ENCODE assay signal across 20 mouse cellular contexts in the genomic region with DNA sequence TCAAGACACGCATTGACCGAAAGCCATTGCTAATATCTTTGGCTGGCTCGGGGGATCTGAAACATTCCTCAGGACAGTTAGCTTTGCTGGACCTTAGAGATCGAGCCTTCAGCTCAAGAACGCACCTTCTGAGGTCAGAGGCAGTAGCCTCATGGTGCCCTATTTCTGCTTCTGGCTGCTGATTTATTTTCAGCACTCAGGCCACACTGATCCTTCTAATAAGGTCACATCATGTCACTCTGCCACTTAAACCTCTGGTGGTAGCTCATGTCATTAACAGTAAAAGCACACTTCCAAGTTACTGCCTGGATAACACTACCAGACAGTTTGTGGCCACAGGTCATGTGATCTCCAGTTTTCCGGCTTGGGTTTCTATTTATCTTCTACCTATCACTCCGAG.
A peak's percentile ranks its signal among the peaks of the same experiment; 100 is the strongest.
DNase-seq lines count a peak whose midpoint lies in the region; ATAC-seq lines count a peak whose summit lies in the region.
"Had no signal": no experiment of that assay in that cellular context is flagged by ENCODE, and none has a peak within 500 bp of the region (broad histone marks: within the 10 kb centered on the region; RNA-seq: fewer than 3 reads in every experiment).

No protein-coding gene starts in this region.

- DNase-seq in heart, adult 18-20 months, result peak; percentile 64 to 69
- peak; percentile 39 to 68 for DNase-seq in heart, adult 9 months (ENCODE audit: low spot score in 2 of 2)
- DNase-seq in heart, postnatal 14 days, result peak; percentile 2 to 43
- DNase-seq: adrenal gland, adult 2 months; adrenal gland, postnatal 25 days; cerebellum, adult 2 months; cerebellum, postnatal 10 days; forebrain, postnatal 0 days; gastrocnemius, postnatal 25 days; kidney, adult 11 months; kidney, adult 9 months had no signal

- no peak overlapping the region for H3K4me3 ChIP-seq in heart, embryonic 11.5 days (ENCODE audit: low read depth, low read length)
- H3K4me3 ChIP-seq in heart, embryonic 13.5 days, result no peak overlapping the region
- H3K4me3 ChIP-seq in neural tube, embryonic 15.5 days (replicated peaks), result no peak overlapping the region
- H3K4me3 ChIP-seq: embryonic facial prominence, embryonic 10.5 days; forebrain, embryonic 13.5 days; hindbrain, embryonic 12.5 days had no signal

- no peak for ATAC-seq in heart, embryonic 11.5 days (replicated peaks; ENCODE audit: insufficient number of reproducible peaks, low FRiP score, low TSS enrichment)
- no peak for ATAC-seq in heart, embryonic 13.5 days (ENCODE audit: extremely low read depth, insufficient number of reproducible peaks, low FRiP score, low TSS enrichment)
- ATAC-seq in monocyte, adult 5-6 weeks (replicated peaks; ENCODE audit: insufficient number of reproducible peaks, low FRiP score, low TSS enrichment, poor library complexity, severe bottlenecking), result no peak
- no peak for ATAC-seq in neural tube, embryonic 15.5 days (ENCODE audit: low FRiP score)
- ATAC-seq in granulocyte monocyte progenitor cell, adult 5-6 weeks (replicated peaks; ENCODE audit: poor library complexity, severe bottlenecking), result no peak
- ATAC-seq: forebrain, embryonic 13.5 days; forebrain, postnatal 0 days; hindbrain, postnatal 0 days had no signal

- no peaks in the 10 kb centered on the region for H3K9me3 ChIP-seq in heart, embryonic 11.5 days (replicated peaks; ENCODE audit: control insufficient read depth, low read length)
- H3K9me3 ChIP-seq in heart, embryonic 13.5 days, result 0 out of 2 replicates have a peak, but pooled peaks cover 3% of the 10 kb centered on the region
- H3K9me3 ChIP-seq in neural tube, embryonic 15.5 days (replicated peaks), result no peaks in the 10 kb centered on the region
- H3K9me3 ChIP-seq: embryonic facial prominence, embryonic 10.5 days; forebrain, embryonic 13.5 days; hindbrain, embryonic 12.5 days had no signal

- H3K9ac ChIP-seq in heart, embryonic 11.5 days (ENCODE audit: low read depth, low read length), result no peak overlapping the region
- H3K9ac ChIP-seq in heart, embryonic 13.5 days, result no peak overlapping the region
- H3K9ac ChIP-seq in neural tube, embryonic 15.5 days (replicated peaks), result no peak overlapping the region
- H3K9ac ChIP-seq: forebrain, embryonic 13.5 days; forebrain, postnatal 0 days; hindbrain, embryonic 12.5 days had no signal

- no peak overlapping the region for H3K4me2 ChIP-seq in heart, embryonic 11.5 days
- H3K4me2 ChIP-seq in heart, embryonic 13.5 days, result no peak overlapping the region
- no peak overlapping the region for H3K4me2 ChIP-seq in neural tube, embryonic 15.5 days
- H3K4me2 ChIP-seq: forebrain, embryonic 13.5 days; hindbrain, embryonic 12.5 days had no signal

- WGBS in heart, embryonic 11.5 days (ENCODE audit: insufficient replicate concordance), result 68% methylated on average over 7 of the region's 7 CpGs
- 59% methylated on average over 7 of the region's 7 CpGs for WGBS in heart, embryonic 13.5 days
- 90% methylated on average over 7 of the region's 7 CpGs for WGBS in neural tube, embryonic 15.5 days

- no peaks in the 10 kb centered on the region for H3K27me3 ChIP-seq in heart, embryonic 11.5 days (ENCODE audit: control insufficient read depth, insufficient read depth, low read length)
- no peaks in the 10 kb centered on the region for H3K27me3 ChIP-seq in heart, embryonic 13.5 days (replicated peaks)
- no peaks in the 10 kb centered on the region for H3K27me3 ChIP-seq in neural tube, embryonic 15.5 days (replicated peaks)
- H3K27me3 ChIP-seq: forebrain, embryonic 13.5 days; hindbrain, embryonic 12.5 days had no signal

- H3K36me3 ChIP-seq in heart, embryonic 11.5 days (ENCODE audit: control insufficient read depth, insufficient read depth, low read length), result no peaks in the 10 kb centered on the region
- no peaks in the 10 kb centered on the region for H3K36me3 ChIP-seq in heart, embryonic 13.5 days
- H3K36me3 ChIP-seq in neural tube, embryonic 15.5 days, result no peaks in the 10 kb centered on the region
- H3K36me3 ChIP-seq: embryonic facial prominence, embryonic 10.5 days; hindbrain, embryonic 12.5 days had no signal

- no peak overlapping the region for H3K27ac ChIP-seq in heart, embryonic 11.5 days (ENCODE audit: low read depth, low read length)
- peak overlapping the region; percentile 32; the same call in 1 of the 2 replicates for H3K27ac ChIP-seq in heart, embryonic 13.5 days (replicated peaks)
- no peak overlapping the region for H3K27ac ChIP-seq in neural tube, embryonic 15.5 days (replicated peaks)
- H3K27ac ChIP-seq: embryonic facial prominence, embryonic 10.5 days; forebrain, embryonic 13.5 days; hindbrain, embryonic 12.5 days; hindbrain, postnatal 0 days had no signal

- H3K4me1 ChIP-seq in heart, embryonic 11.5 days (ENCODE audit: control insufficient read depth, insufficient read depth, low read length), result no peaks in the 10 kb centered on the region
- peaks cover 7% of the 10 kb centered on the region for H3K4me1 ChIP-seq in heart, embryonic 13.5 days
- H3K4me1 ChIP-seq in neural tube, embryonic 15.5 days, result no peaks in the 10 kb centered on the region; the same call in 1 of the 2 replicates
- H3K4me1 ChIP-seq: embryonic facial prominence, embryonic 10.5 days; hindbrain, embryonic 12.5 days had no signal

- intact Hi-C loops in heart, postnatal 14 days (cut with DNase I), result no loop called here
